Mouse (Mus musculus) liver, adult (tissue): ENCODE results near the gene Trove2.

Experiments used
- GATA4 ChIP-seq: IDR thresholded peaks from 2 replicates; pipeline ENCODE4 v1.6.1; 2014; ENCODE audit warnings: mild to moderate bottlenecking, low read length; ENCODE audit not compliant: insufficient replicate concordance

The Trove2 gene

GRCm38 (mm10) chr1:143776446-143777411 lies at the start of gene Trove2, which contains the start of gene Uchl5:
Gene Trove2, minus strand, starts transcription at chr1:143777068.
Gene Uchl5, plus strand, starts transcription at chr1:143777272.
- TF ChIP-seq GATA4, result peak; percentile 5; the same call in 1 of the 2 replicates

GRCm38 (mm10) chr1:143822677-143823076 lies 45.8 kb upstream of the Trove2 start:
- TF ChIP-seq GATA4, result no peak

GRCm38 (mm10) chr1:143820096-143820877 lies 43.4 kb upstream of the Trove2 start:
- TF ChIP-seq GATA4, result no peak

- TF ChIP-seq GATA4, result no peak
Observed at GRCm38 (mm10) chr1:143813676-143814360, 37.0 kb upstream of the Trove2 start.

GRCm38 (mm10) chr1:143809062-143809461 lies 32.2 kb upstream of the Trove2 start:
- no peak for TF ChIP-seq GATA4

GRCm38 (mm10) chr1:143803537-143803936 lies 26.7 kb upstream of the Trove2 start:
- no peak for TF ChIP-seq GATA4

GRCm38 (mm10) chr1:143788584-143789227 lies 11.8 kb upstream of the Trove2 start:
- no peak for TF ChIP-seq GATA4

- no peak for TF ChIP-seq GATA4
Observed at GRCm38 (mm10) chr1:143777558-143778218, 820 bp upstream of the Trove2 start.

GRCm38 (mm10) chr1:143773909-143774308 lies 3.0 kb downstream of the Trove2 start:
- TF ChIP-seq GATA4, result no peak

GRCm38 (mm10) chr1:143773082-143773481 lies 3.8 kb downstream of the Trove2 start:
- no peak for TF ChIP-seq GATA4

GRCm38 (mm10) chr1:143770444-143771109 lies 6.3 kb downstream of the Trove2 start:
- TF ChIP-seq GATA4, result no peak

GRCm38 (mm10) chr1:143766238-143766637 lies 10.6 kb downstream of the Trove2 start:
- TF ChIP-seq GATA4, result no peak

- TF ChIP-seq GATA4, result no peak
Observed at GRCm38 (mm10) chr1:143765801-143766200, 11.1 kb downstream of the Trove2 start.

- no peak for TF ChIP-seq GATA4
Observed at GRCm38 (mm10) chr1:143764443-143764842, 12.4 kb downstream of the Trove2 start.
